ENCODE assay signal across 10 mouse cellular contexts in the genomic region with DNA sequence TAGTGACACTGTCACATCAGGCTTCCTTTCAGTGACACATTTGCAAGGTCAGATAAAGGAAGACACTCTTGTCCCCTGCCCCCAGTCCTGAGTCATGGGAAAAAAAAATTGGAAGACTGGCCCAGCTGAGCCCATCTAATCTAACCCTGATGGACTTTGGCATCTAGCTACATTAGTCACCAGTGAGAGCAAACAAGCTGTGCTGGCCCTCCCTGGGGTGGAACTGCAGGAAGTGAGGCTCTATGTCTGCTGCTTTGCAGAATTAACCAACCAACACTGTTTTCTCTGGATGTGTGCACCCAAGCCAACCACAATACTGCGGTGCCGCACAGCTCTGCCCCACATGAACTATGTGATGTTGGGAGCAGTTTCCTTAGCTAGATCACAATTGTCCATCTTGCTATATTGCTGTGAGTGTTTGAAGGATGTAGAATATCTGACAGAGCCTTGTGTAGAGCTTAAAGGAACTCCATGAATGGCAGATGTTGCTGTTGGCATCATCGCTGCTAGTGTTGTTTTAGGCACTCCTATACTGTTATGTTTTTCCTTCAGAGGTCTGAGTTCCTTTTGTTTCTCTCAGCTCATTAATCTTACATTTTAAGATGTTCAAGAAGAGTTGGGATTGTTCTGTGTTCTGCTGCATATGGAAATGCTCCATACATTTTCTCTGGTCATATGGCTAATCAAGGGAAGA. TPM values are rescaled to one million over a fixed set of nuclear protein-coding genes. Genes with fewer than 3 reads are reported as not detected.
DNase-seq lines count a peak whose midpoint lies in the region; ATAC-seq and TF ChIP-seq lines count a peak whose summit lies in the region.
"Had no signal": no experiment of that assay in that cellular context is flagged by ENCODE, and none has a peak within 500 bp of the region (broad histone marks: within the 10 kb centered on the region; RNA-seq: fewer than 3 reads in every experiment).

No protein-coding gene starts in this region.

- no peaks in the 10 kb centered on the region for H3K27me3 ChIP-seq in intestine, postnatal 0 days (replicated peaks; ENCODE audit: control insufficient read depth, insufficient read depth, low read length)
- H3K27me3 ChIP-seq in lung, postnatal 0 days (replicated peaks; ENCODE audit: insufficient read depth, low read length), result no peaks in the 10 kb centered on the region
- H3K27me3 ChIP-seq: embryonic facial prominence, embryonic 15.5 days; limb, embryonic 12.5 days had no signal

- H3K27ac ChIP-seq in intestine, postnatal 0 days (ENCODE audit: low read depth, low read length), result peak overlapping the region; percentile 69
- no peak overlapping the region for H3K27ac ChIP-seq in lung, postnatal 0 days (ENCODE audit: low read length)
- H3K27ac ChIP-seq: embryonic facial prominence, embryonic 15.5 days; limb, embryonic 12.5 days had no signal

- 58% methylated on average over 3 of the region's 3 CpGs for WGBS in intestine, postnatal 0 days
- 88% methylated on average over 3 of the region's 3 CpGs for WGBS in lung, postnatal 0 days

- H3K9me3 ChIP-seq in intestine, postnatal 0 days (ENCODE audit: control insufficient read depth), result no peaks in the 10 kb centered on the region
- H3K9me3 ChIP-seq in lung, postnatal 0 days (ENCODE audit: low read length), result no peaks in the 10 kb centered on the region
- H3K9me3 ChIP-seq: embryonic facial prominence, embryonic 15.5 days; limb, embryonic 12.5 days had no signal

- no peak overlapping the region for H3K4me3 ChIP-seq in intestine, postnatal 0 days (ENCODE audit: low read depth, low read length)
- H3K4me3 ChIP-seq in lung, postnatal 0 days (ENCODE audit: low read depth, low read length), result no peak overlapping the region
- H3K4me3 ChIP-seq: embryonic facial prominence, embryonic 15.5 days; limb, embryonic 12.5 days had no signal

- H3K36me3 ChIP-seq in intestine, postnatal 0 days (ENCODE audit: control insufficient read depth, insufficient read depth), result no peaks in the 10 kb centered on the region
- no peaks in the 10 kb centered on the region for H3K36me3 ChIP-seq in lung, postnatal 0 days (ENCODE audit: insufficient read depth, low read length)
- H3K36me3 ChIP-seq: embryonic facial prominence, embryonic 15.5 days; limb, embryonic 12.5 days had no signal

- H3K4me2 ChIP-seq in intestine, postnatal 0 days (replicated peaks; ENCODE audit: low read depth), result no peak overlapping the region
- H3K4me2 ChIP-seq in lung, postnatal 0 days (replicated peaks; ENCODE audit: low read depth, low read length), result no peak overlapping the region
- H3K4me2 ChIP-seq: embryonic facial prominence, embryonic 15.5 days; limb, embryonic 12.5 days had no signal

- peak; percentile 71 for TF ChIP-seq EP300 in lung, postnatal 0 days (IDR thresholded peaks at IDR 0.05)

- H3K4me1 ChIP-seq in intestine, postnatal 0 days (replicated peaks; ENCODE audit: control insufficient read depth, insufficient read depth, low read length), result no peaks in the 10 kb centered on the region
- peaks cover 8% of the 10 kb centered on the region; the same call in 1 of the 2 replicates for H3K4me1 ChIP-seq in lung, postnatal 0 days (ENCODE audit: insufficient read depth, low read depth, low read length)
- H3K4me1 ChIP-seq: limb, embryonic 12.5 days had no signal

- no peak overlapping the region for H3K9ac ChIP-seq in intestine, postnatal 0 days (ENCODE audit: low read depth, low read length)
- H3K9ac ChIP-seq in lung, postnatal 0 days (replicated peaks; ENCODE audit: low read depth), result no peak overlapping the region
- H3K9ac ChIP-seq: embryonic facial prominence, embryonic 15.5 days; limb, embryonic 12.5 days had no signal

- no peak for TF ChIP-seq CTCF in intestine, postnatal 0 days (IDR thresholded peaks at IDR 0.05; ENCODE audit: low read depth)
- no peak for TF ChIP-seq CTCF in lung, postnatal 0 days (IDR thresholded peaks at IDR 0.05)

- DNase-seq in adrenal gland, adult 2 months, result peak; percentile 86
- peak; percentile 55 for DNase-seq in gastrocnemius, adult 18-20 months (ENCODE audit: low spot score)
- peak; percentile 44 for DNase-seq in lung, postnatal 0 days (ENCODE audit: low spot score)
- no peak for DNase-seq in layer of hippocampus, adult 8-10 months (ENCODE audit: low spot score in 2 of 2)
- no peak for DNase-seq in thymus, postnatal 14 days
- DNase-seq in embryo, embryonic 9.5 days (ENCODE audit: extremely low spot score), result no peak

- ATAC-seq in intestine, postnatal 0 days, result peak; percentile 98
- peak; percentile 77 for ATAC-seq in lung, postnatal 0 days
- ATAC-seq in CD4-positive, CD25-positive, alpha-beta regulatory T cell, adult 4 months, result no peak

RNA-seq across cellular contexts. Expression of a gene that starts 42.6 kb away (rescaled TPM):
- 1 to 10 TPM; 8.6 to 9.1 TPM for total RNA-seq in adrenal gland, adult 2 months (2021)
- 2.6 and 3.6 TPM in 2 replicates for polyA plus RNA-seq in adrenal gland, adult 2 months (2012; rRNA removed)
- 10 to 100 TPM in 1 of 2 experiments, 1 to 10 TPM in 1; 9.7 to 10.3 TPM for total RNA-seq in gastrocnemius, adult 18-20 months (2021)
- 4.1 and 4.6 TPM in 2 replicates for polyA plus RNA-seq in intestine, postnatal 0 days (2015; fragmentation: Nextera tagmentation; extraction: Ambion mirVana)
- polyA plus RNA-seq in lung, postnatal 0 days (2015; fragmentation: Nextera tagmentation; extraction: Ambion mirVana), result 4.5 and 5.8 TPM in 2 replicates
- polyA plus RNA-seq in CD4-positive, CD25-positive, alpha-beta regulatory T cell, adult 4 months (2017; shearing (Covaris generic)), result not detected
- total RNA-seq in layer of hippocampus, adult 8-10 months (2022), result 10 to 100 TPM; 60.8 to 73.5 (median 66.5) TPM

Comparison
In these comparisons a context has a peak if more than half of its experiments do, and no peak if none do; other contexts are left out.
1. DNase-seq: peak in adrenal gland, adult 2 months (single experiment), gastrocnemius, adult 18-20 months (single experiment) and lung, postnatal 0 days (single experiment); none in layer of hippocampus, adult 8-10 months (0 of 2), thymus, postnatal 14 days (single experiment) and embryo, embryonic 9.5 days (single experiment).